Mouse (Mus musculus) megakaryocyte, embryonic 14.5 days (primary cell): ENCODE data around the gene Frem2. TPM values are rescaled to one million over a fixed set of nuclear protein-coding genes. Genes with fewer than 3 reads are reported as not detected.
A peak's percentile ranks its signal among the peaks of the same experiment; 100 is the strongest.

Experiments
- H3K27me3 ChIP-seq: replicated peaks from 2 replicates; pipeline ENCODE3; 2012; ENCODE audit warnings: inconsistent platforms
- H3K36me3 ChIP-seq: replicated peaks from 2 replicates; pipeline ENCODE3; 2012; ENCODE audit warnings: low read length, inconsistent platforms, mixed read lengths
- H3K4me1 ChIP-seq: 2 replicates; pipeline ENCODE4 v1.6.1; 2012; ENCODE audit warnings: inconsistent platforms
- H3K4me3 ChIP-seq: replicated peaks from 2 replicates; pipeline ENCODE3; 2012; ENCODE audit warnings: moderate library complexity, mild to moderate bottlenecking, inconsistent platforms
- H3K9me3 ChIP-seq: 2 replicates; pipeline ENCODE4 v1.6.1; 2012; ENCODE audit warnings: inconsistent platforms
- FLI1 ChIP-seq: IDR thresholded peaks from 2 replicates; pipeline ENCODE4 v1.6.1; 2012; ENCODE audit warnings: low read length, inconsistent platforms, mixed read lengths
- GATA1 ChIP-seq: IDR thresholded peaks from 3 replicates; pipeline ENCODE4 v1.6.1; 2012; ENCODE audit warnings: mixed read lengths, low read length, inconsistent platforms, borderline replicate concordance
- polyA plus RNA-seq: library from polyadenylated mRNA; stranded (reverse); fragments of >175 nt; gene quantifications from 2 replicates; pipeline ENCODE4 v1.2.3, GENCODE M21; 2012; ENCODE audit warnings: low replicate concordance; ENCODE audit not compliant: insufficient read depth

Gene Frem2
- 0.02 TPM in 1 of 2 replicates, not detected in the other for polyA plus RNA-seq

DNA sequence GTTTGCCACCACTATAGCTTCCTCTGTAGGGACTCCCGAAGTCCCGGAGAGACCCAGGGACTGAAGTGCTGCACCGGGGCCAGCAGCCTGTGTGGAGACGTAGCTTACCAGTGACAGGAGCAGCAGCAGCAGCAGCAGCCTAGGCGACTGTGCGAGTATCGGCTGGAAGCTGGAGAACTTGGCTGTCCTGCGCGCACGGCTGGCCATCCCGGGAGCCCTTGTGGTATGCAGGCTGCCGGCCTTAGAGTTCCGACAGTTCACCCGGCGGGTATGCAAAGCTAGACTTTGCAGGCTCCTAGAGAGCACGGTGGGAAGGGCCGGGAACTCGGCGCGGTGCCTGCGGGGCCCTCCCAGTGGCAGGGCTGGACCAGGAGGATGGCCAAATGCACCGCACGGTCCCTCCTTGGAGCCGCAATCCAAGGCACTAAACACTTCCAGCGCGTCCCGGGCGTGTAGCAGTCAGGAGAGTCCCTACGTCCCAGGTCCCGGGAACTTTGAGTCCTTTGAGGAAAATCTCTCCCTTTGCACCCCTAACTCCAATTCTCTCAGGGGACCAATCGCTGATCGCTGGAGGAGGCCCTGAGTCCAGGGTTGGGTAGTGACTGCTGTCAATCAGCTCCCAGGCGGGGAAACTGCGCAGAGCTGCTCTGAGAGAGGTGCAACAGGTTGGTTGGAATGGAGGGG, at the start of gene Frem2:
Gene Frem2 (minus strand): TSS at position 478 of the 684 bp plus-strand sequence.
- H3K4me3 ChIP-seq: peak within 1 kb of the TSS; percentile 86
- TF ChIP-seq FLI1 (no peak), GATA1 (no peak)
- H3K9me3 ChIP-seq: peaks cover 46% of the 10 kb centered on the region
- peaks cover 54% of the 10 kb centered on the region for H3K27me3 ChIP-seq
- peaks cover 23% of the 10 kb centered on the region; the same call in 1 of the 2 replicates for H3K4me1 ChIP-seq
- H3K36me3 ChIP-seq: no peaks in the 10 kb centered on the region

DNA sequence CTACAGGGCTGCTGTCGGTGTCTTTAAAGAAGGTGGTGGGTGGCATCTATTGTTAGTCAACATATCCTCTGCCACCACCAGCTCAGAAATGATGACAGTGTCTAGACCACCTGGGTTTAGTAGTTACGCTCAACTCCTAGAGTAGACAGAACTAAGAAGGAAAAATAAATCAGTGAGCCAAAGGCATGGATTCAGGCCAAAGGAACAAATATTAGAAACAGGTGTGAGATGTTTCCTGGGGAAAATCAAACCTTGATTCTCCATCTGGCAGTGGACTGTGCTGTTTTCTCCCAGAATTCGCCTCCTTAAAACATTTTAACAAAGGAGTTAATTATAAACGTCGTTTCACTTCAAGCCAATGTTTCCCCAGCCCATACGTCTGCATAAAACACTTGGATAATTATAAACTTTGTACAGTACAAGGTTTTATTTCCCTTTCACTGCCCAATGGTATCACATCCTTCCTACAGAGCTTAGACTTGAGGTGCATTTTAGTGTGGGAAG, 48.9 kb upstream of the Frem2 start:
- H3K4me3 ChIP-seq: no peak overlapping the region
- H3K9me3 ChIP-seq: no peaks in the 10 kb centered on the region; the same call in 1 of the 2 replicates
- no peaks in the 10 kb centered on the region for H3K27me3 ChIP-seq
- no peak for TF ChIP-seq FLI1
- TF ChIP-seq GATA1: no peak
- H3K36me3 ChIP-seq: no peaks in the 10 kb centered on the region
- H3K4me1 ChIP-seq: no peaks in the 10 kb centered on the region

DNA sequence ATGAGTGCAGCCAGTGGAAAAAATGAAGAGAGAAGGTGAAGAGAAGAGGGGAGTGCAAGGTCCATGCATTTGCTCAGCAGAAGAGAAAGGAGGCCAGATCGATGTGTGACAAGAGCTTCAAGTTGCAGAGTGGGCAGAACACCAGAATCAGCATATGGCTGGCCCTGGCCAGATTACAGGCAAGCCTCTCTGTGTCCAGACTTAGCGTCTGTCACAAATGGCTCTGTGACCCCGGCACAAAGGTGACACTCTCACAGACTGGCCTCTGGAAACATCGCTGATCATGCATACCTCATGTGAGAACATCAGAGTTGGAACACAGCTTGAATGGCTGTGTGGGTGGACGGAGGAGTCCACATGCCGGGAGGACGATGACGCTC, 46.0 kb upstream of the Frem2 start:
- H3K36me3 ChIP-seq: no peaks in the 10 kb centered on the region
- no peaks in the 10 kb centered on the region for H3K4me1 ChIP-seq
- H3K4me3 ChIP-seq: no peak overlapping the region
- TF ChIP-seq FLI1: no peak
- TF ChIP-seq GATA1: no peak
- no peaks in the 10 kb centered on the region for H3K27me3 ChIP-seq
- no peaks in the 10 kb centered on the region; the same call in none of the 2 replicates for H3K9me3 ChIP-seq

DNA sequence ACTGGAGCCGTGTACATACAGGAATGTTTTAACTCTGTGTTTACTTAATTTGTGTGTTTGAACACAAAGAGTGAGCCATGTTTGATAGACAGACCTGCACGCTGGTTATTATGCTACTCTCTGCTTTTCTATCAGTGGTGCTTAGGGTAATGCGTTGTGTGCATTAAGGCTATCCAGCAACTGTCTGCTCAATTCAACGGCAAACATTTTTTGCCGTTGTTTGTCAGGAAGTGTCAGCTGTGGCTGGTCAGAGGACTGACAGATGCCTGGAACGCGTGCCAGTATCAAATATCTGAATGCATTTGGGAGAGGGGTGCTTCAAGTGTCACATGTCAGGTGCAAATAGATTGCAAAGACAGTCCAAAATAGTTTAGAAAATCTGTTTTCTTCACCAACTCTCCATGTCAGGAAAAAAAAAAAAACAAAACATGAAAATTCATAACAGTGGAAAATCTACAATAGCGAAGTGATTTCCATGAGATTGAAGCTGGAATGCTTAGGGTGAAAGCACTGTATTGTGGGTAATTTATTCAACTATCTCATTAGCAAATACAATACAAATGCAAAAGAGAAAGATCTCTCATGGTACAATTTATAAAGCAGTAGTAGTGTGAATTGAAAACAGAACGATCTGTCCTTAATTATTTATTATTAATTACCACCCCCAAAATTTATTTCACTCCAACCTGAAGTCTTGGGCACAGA, 45.4 kb upstream of the Frem2 start:
- Histone ChIP-seq H3K27me3 (no peaks in the 10 kb centered on the region), H3K9me3 (no peaks in the 10 kb centered on the region; the same call in none of the 2 replicates), H3K4me3 (no peak overlapping the region), H3K36me3 (no peaks in the 10 kb centered on the region), H3K4me1 (no peaks in the 10 kb centered on the region)
- TF ChIP-seq GATA1 (no peak), FLI1 (no peak)

GRCm38 (mm10) chr3:53701940-53702339, 44.8 kb upstream of the Frem2 start:
- Histone ChIP-seq H3K4me3 (no peak overlapping the region), H3K4me1 (no peaks in the 10 kb centered on the region), H3K36me3 (no peaks in the 10 kb centered on the region), H3K9me3 (no peaks in the 10 kb centered on the region; the same call in none of the 2 replicates), H3K27me3 (no peaks in the 10 kb centered on the region)
- TF ChIP-seq FLI1: no peak
- TF ChIP-seq GATA1: no peak

DNA sequence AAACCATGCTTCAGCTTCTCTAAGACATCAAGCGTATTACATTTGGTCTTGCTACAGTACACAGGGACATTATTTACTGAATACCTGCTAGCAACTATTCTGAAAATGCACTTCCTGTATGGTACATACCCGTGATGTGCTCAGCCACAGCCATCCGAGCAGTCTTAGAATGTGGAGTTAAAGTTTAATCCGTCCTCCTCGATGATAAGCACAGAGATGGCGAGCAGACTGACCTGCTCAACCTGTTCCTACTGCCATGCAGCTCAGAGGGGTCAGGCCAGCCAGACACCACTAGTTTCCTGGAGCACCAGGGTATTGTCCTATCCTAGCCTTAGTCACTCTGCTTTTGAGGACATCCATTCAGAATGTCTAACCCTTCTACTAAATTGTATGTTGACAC, 30.6 kb upstream of the Frem2 start:
- Histone ChIP-seq H3K4me1 (no peaks in the 10 kb centered on the region), H3K36me3 (no peaks in the 10 kb centered on the region), H3K27me3 (no peaks in the 10 kb centered on the region), H3K4me3 (no peak overlapping the region), H3K9me3 (no peaks in the 10 kb centered on the region; the same call in 1 of the 2 replicates)
- TF ChIP-seq FLI1 (no peak), GATA1 (no peak)

GRCm38 (mm10) chr3:53682244-53682643, 25.1 kb upstream of the Frem2 start:
- TF ChIP-seq FLI1: no peak
- TF ChIP-seq GATA1: no peak
- H3K4me1 ChIP-seq: no peaks in the 10 kb centered on the region
- H3K27me3 ChIP-seq: no peaks in the 10 kb centered on the region
- H3K9me3 ChIP-seq: no peaks in the 10 kb centered on the region
- H3K36me3 ChIP-seq: no peaks in the 10 kb centered on the region
- no peak overlapping the region for H3K4me3 ChIP-seq

- Histone ChIP-seq H3K27me3 (no peaks in the 10 kb centered on the region), H3K36me3 (no peaks in the 10 kb centered on the region), H3K9me3 (no peaks in the 10 kb centered on the region), H3K4me3 (no peak overlapping the region), H3K4me1 (no peaks in the 10 kb centered on the region)
- no peak for TF ChIP-seq FLI1
- TF ChIP-seq GATA1: no peak
Observed at GRCm38 (mm10) chr3:53680816-53681215, 23.7 kb upstream of the Frem2 start.

GRCm38 (mm10) chr3:53674225-53674624, 17.1 kb upstream of the Frem2 start:
- Histone ChIP-seq H3K9me3 (no peaks in the 10 kb centered on the region), H3K4me1 (no peaks in the 10 kb centered on the region), H3K27me3 (no peaks in the 10 kb centered on the region), H3K4me3 (no peak overlapping the region), H3K36me3 (no peaks in the 10 kb centered on the region)
- no peak for TF ChIP-seq FLI1
- no peak for TF ChIP-seq GATA1

- Histone ChIP-seq H3K36me3 (no peaks in the 10 kb centered on the region), H3K27me3 (no peaks in the 10 kb centered on the region), H3K4me1 (no peaks in the 10 kb centered on the region), H3K4me3 (no peak overlapping the region), H3K9me3 (no peaks in the 10 kb centered on the region)
- no peak for TF ChIP-seq FLI1
- no peak for TF ChIP-seq GATA1
Observed at GRCm38 (mm10) chr3:53669736-53670135, 12.6 kb upstream of the Frem2 start.
